Mouse (Mus musculus) stomach, postnatal 0 days (tissue): Measurements from ENCODE around the gene Afap1l2.
A peak's percentile ranks its signal among the peaks of the same experiment; 100 is the strongest.

ENCODE experiments used
- CTCF ChIP-seq: IDR thresholded peaks from 2 replicates; pipeline ENCODE4 v1.5.1; 2016; ENCODE audit warnings: antibody characterized with exemption, low read depth, mild to moderate bottlenecking, moderate library complexity
- EP300 ChIP-seq: optimal IDR thresholded peaks from 2 replicates; pipeline ENCODE3; 2016; ENCODE audit warnings: antibody characterized with exemption

DNA sequence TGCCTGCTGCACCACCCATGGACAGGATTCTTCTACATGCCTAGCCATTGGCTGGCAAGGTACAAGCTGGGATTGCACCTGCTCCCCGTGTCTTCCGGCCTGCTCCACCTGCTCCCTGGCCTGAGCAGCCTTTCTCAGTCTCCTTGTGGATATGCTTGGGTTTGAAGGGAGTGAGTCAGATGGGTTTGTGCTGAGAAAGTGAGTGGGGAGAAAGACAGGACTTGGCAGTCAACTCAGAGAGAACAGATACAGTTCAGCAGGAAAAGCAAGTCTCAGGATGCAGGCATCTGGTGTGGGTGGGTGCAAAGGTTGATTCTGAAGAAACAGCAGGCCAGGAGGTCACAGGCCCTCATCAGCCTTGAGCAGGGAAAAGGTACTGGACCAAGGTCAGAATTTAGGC, 27.2 kb downstream of the Afap1l2 start:
- TF ChIP-seq EP300 (peak; percentile 54), CTCF (no peak; the same call in 1 of the 2 replicates)
